Mouse (Mus musculus): ENCODE measurements around the gene Ttc17. TPM values are rescaled to one million over a fixed set of nuclear protein-coding genes. Genes with fewer than 3 reads are reported as not detected.

Ttc17 gene
- total and polyA plus RNA-seq, 2 experiments from 2014 or later: 17.1 to 22.3 TPM

- no peaks in the 10 kb centered on the region for H3K4me1 ChIP-seq (ENCODE audit: insufficient read depth)
- ATAC-seq (no peak), DNase-seq (no peak)
These were observed 61.9 kb downstream of the Ttc17 start for GRCm38 (mm10) chr2:94344624-94345023.

DNA sequence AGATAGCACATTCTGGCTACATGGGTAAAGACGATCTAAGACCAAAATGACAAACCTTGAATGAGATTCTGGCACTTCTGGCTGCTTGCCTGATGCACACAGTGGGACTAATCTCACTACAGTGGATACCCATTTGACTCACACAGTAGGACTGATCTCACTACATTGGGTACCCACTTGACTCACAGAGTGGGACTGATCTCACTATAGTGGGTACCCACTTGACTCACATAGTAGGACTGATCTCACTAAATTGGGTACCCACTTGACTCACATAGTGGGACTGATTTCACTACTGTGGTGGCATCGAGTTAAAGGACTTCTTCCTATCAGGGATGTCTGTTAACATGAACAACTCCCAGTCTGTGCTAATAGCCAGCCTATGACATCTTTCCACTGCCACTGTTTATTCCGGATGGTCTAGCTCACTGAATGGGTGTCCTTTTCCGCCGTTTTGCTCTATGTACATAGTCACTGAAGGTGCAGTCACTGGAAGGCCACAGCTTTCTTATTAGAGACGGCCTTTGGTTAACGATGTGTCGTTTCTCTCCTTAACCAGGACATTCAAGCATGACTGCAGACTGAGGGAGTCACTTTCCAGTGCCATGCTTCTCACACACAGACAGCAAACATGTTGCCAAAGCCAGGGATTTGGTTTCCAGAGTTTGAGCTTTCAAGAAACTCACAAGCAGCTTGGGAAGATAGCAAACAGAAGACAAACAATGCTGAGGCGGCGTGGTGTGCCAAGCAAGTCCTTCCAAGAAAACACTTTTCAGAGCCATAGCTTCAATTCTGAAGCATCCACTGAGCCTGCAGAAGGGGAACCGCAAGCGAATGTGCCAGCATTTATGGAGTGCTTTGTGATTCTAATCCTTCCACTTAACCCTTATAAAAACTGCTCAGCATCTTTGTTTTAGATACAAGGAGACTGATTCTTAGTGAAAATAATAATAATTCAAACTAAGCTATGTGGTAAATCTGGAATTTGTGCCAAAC is 62.9 kb downstream of the Ttc17 start:
- TF ChIP-seq CTCF (IDR thresholded peaks at IDR 0.05; ENCODE audit: low read depth): no peak
- no peaks in the 10 kb centered on the region for H3K9me3 ChIP-seq (ENCODE audit: low read length)
- no peak overlapping the region for H3K4me2 ChIP-seq (ENCODE audit: low read depth)
- H3K4me1 ChIP-seq (ENCODE audit: insufficient read depth): no peaks in the 10 kb centered on the region
- no peak overlapping the region for H3K4me3 ChIP-seq (ENCODE audit: low read depth, low read length)
- peak; percentile 74 for DNase-seq
- peaks cover 20% of the 10 kb centered on the region for H3K36me3 ChIP-seq (ENCODE audit: insufficient read depth)
- 27% methylated on average over 12 of the region's 12 CpGs for WGBS
- H3K27ac ChIP-seq (ENCODE audit: low read depth, low read length): no peak overlapping the region
- no peaks in the 10 kb centered on the region for H3K27me3 ChIP-seq (ENCODE audit: insufficient read depth, low read length)
- ATAC-seq: peak; percentile 78
- no peak overlapping the region for H3K9ac ChIP-seq

More at GRCm38 (mm10) chr2:94344624-94345023, 61.9 kb downstream of the Ttc17 start:
- 74% methylated on average over 4 of the region's 4 CpGs for WGBS
- Histone ChIP-seq H3K27me3 (ENCODE audit: insufficient read depth, low read length) (no peaks in the 10 kb centered on the region), H3K4me2 (ENCODE audit: low read depth) (no peak overlapping the region), H3K27ac (ENCODE audit: low read depth, low read length) (no peak overlapping the region), H3K36me3 (ENCODE audit: insufficient read depth) (peaks cover 19% of the 10 kb centered on the region), H3K9me3 (ENCODE audit: low read length) (no peaks in the 10 kb centered on the region), H3K4me3 (ENCODE audit: low read depth, low read length) (no peak overlapping the region), H3K9ac (no peak overlapping the region)
- TF ChIP-seq CTCF (IDR thresholded peaks at IDR 0.05; ENCODE audit: low read depth): no peak

DNA sequence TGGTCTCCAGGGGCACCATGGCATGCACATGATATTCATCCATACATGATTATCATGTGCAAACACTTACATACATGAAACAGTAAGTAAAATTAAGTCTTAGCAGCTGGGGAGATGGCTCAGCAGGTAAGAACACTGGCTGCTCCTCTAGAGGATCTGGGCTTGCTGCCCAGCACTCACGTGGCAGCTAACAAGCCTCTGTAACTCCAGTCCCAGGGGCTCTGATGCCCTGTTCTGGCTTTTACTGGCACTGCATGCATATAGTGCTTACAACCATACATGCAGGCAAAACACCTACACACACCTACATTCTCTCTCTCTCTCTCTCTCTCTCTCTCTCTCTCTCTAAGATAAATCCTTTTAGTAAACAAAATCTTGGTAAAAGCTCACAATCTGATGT is 65.7 kb downstream of the Ttc17 start:
- 44% methylated on average over 1 of the region's 1 CpGs for WGBS
- no peaks in the 10 kb centered on the region for H3K9me3 ChIP-seq (ENCODE audit: low read length)
- no peak for TF ChIP-seq CTCF (IDR thresholded peaks at IDR 0.05; ENCODE audit: low read depth)
- no peak overlapping the region for H3K9ac ChIP-seq
- no peak overlapping the region for H3K27ac ChIP-seq (ENCODE audit: low read depth, low read length)
- peaks cover 28% of the 10 kb centered on the region for H3K36me3 ChIP-seq (ENCODE audit: insufficient read depth)
- no peaks in the 10 kb centered on the region for H3K27me3 ChIP-seq (ENCODE audit: insufficient read depth, low read length)
- no peaks in the 10 kb centered on the region for H3K4me1 ChIP-seq (ENCODE audit: insufficient read depth)
- no peak overlapping the region for H3K4me3 ChIP-seq (ENCODE audit: low read depth, low read length)
- ATAC-seq: no peak
- H3K4me2 ChIP-seq (ENCODE audit: low read depth): no peak overlapping the region
- no peak for DNase-seq

DNA sequence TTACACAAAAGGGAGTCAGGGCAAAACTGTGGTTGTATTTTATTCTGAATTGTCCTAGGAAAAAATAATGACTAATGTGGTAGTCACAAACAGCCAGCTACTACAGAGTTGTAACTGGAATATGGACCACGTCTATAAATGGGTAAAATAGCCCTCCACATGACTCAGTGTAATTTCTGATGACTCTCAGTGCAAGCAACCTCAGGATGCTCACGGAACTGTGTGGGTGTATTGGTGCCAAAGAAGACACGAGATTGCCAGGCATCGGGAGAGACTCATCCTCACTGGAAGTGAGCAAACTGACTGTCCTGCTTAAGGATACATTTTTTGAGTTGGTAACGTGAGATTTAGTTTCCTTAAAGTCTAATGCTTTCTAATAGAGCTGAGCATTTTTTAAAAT is 67.0 kb downstream of the Ttc17 start:
- Histone ChIP-seq H3K4me1 (ENCODE audit: insufficient read depth) (no peaks in the 10 kb centered on the region), H3K36me3 (ENCODE audit: insufficient read depth) (peaks cover 28% of the 10 kb centered on the region), H3K4me2 (ENCODE audit: low read depth) (no peak overlapping the region), H3K9me3 (ENCODE audit: low read length) (no peaks in the 10 kb centered on the region), H3K27me3 (ENCODE audit: insufficient read depth, low read length) (no peaks in the 10 kb centered on the region), H3K27ac (ENCODE audit: low read depth, low read length) (no peak overlapping the region), H3K4me3 (ENCODE audit: low read depth, low read length) (no peak overlapping the region), H3K9ac (no peak overlapping the region)
- no peak for TF ChIP-seq CTCF (IDR thresholded peaks at IDR 0.05; ENCODE audit: low read depth)
- no peak for DNase-seq
- ATAC-seq: no peak
- 86% methylated on average over 5 of the region's 5 CpGs for WGBS

GRCm38 (mm10) chr2:94336336-94336735 is 70.2 kb downstream of the Ttc17 start:
- no peaks in the 10 kb centered on the region for H3K9me3 ChIP-seq (ENCODE audit: low read length)
- 69% methylated on average over 9 of the region's 9 CpGs for WGBS
- no peaks in the 10 kb centered on the region for H3K4me1 ChIP-seq (ENCODE audit: insufficient read depth)
- no peak overlapping the region for H3K9ac ChIP-seq
- H3K27me3 ChIP-seq (ENCODE audit: insufficient read depth, low read length): no peaks in the 10 kb centered on the region
- H3K4me2 ChIP-seq (ENCODE audit: low read depth): no peak overlapping the region
- peak; percentile 80 for DNase-seq
- H3K4me3 ChIP-seq (ENCODE audit: low read depth, low read length): no peak overlapping the region
- H3K27ac ChIP-seq (ENCODE audit: low read depth, low read length): no peak overlapping the region
- no peak for TF ChIP-seq CTCF (IDR thresholded peaks at IDR 0.05; ENCODE audit: low read depth)
- H3K36me3 ChIP-seq (ENCODE audit: insufficient read depth): peaks cover 29% of the 10 kb centered on the region
- peak; percentile 93 for ATAC-seq

- H3K4me3 ChIP-seq (ENCODE audit: low read depth, low read length): no peak overlapping the region
- no peak for ATAC-seq
- DNase-seq: no peak
- H3K27ac ChIP-seq (ENCODE audit: low read depth, low read length): no peak overlapping the region
- H3K4me2 ChIP-seq (ENCODE audit: low read depth): no peak overlapping the region
- no peak for TF ChIP-seq CTCF (IDR thresholded peaks at IDR 0.05; ENCODE audit: low read depth)
- 29% methylated on average over 2 of the region's 2 CpGs for WGBS
- H3K27me3 ChIP-seq (ENCODE audit: insufficient read depth, low read length): no peaks in the 10 kb centered on the region
- H3K9me3 ChIP-seq (ENCODE audit: low read length): no peaks in the 10 kb centered on the region
- H3K4me1 ChIP-seq (ENCODE audit: insufficient read depth): no peaks in the 10 kb centered on the region
- H3K36me3 ChIP-seq (ENCODE audit: insufficient read depth): peaks cover 32% of the 10 kb centered on the region
- no peak overlapping the region for H3K9ac ChIP-seq
These were observed 71.8 kb downstream of the Ttc17 start for GRCm38 (mm10) chr2:94334742-94335046.
